Mouse (Mus musculus): ENCODE measurements at regions not wholly inside any gene's neighbourhood (a gene's known extent, or its start where the extent isn't known, plus 50 kb on each side); places are given as distances from the start of the nearest gene placed in this dataset.

- no peak for DNase-seq (ENCODE audit: low spot score in 2 of 2)
- intact Hi-C loops (cut with DNase I), result no loop called here
Observed at GRCm38 (mm10) chr2:170294657-170295056, 133.0 kb downstream of the Bcas1 start.

- intact Hi-C loops (cut with DNase I), result no loop called here
- DNase-seq (ENCODE audit: low spot score in 2 of 2), result no peak
Observed at GRCm38 (mm10) chr2:170291841-170292655, 135.6 kb downstream of the Bcas1 start.

DNA sequence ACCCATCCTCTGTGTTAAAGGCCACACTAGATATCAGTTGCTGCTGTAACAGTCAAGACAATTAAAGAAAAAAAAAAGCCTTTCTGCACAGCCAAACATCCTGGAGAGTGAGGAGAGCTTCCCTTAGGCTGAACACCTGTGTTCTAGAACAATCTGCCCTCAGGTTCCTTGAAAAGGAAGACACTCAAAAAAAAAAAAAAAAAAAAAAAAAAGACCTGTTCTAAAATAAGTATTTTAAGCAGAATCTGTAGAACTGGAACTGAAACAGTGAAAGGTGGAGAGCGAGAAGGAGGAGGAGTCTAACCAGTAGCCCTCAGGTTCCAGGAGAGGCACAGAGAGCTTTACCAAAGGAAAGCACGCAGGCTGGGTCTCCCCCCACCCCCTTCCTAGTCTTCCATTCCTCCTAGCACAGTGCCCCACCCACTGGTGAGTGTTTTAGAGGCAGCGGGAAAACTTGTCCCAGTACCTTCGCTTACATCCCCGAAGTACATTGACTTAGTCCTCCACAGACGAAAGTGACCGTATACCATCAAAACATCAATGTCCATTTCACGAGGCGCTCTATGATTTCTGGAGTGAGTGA is 138.2 kb downstream of the Bcas1 start:
- intact Hi-C loops (cut with DNase I), result no loop called here

DNA sequence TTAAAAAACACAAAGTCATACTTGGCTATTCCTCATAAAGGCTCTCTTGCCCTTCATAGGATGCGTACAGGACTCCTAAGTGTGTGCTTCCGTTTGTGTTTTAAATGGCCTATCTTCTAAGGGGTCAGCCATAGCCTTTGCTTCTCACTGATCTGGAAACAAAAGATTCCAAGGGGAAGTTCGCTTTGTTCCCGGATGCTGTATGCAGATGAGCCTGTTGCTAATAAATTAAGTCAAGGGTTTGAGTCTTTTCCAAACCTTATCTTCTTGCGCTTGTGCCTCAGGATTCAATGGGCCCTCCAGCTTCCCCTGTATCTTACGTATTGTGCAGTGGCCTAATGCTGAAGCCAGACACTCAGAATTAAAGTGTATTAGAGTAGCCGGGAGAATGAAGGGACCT is 138.9 kb downstream of the Bcas1 start:
- no peak for DNase-seq (ENCODE audit: low spot score in 2 of 2)
- intact Hi-C loops (cut with DNase I), result no loop called here

More for the DNA sequence above, 138.2 kb downstream of the Bcas1 start:
- no peak for DNase-seq (ENCODE audit: low spot score in 2 of 2)

DNA sequence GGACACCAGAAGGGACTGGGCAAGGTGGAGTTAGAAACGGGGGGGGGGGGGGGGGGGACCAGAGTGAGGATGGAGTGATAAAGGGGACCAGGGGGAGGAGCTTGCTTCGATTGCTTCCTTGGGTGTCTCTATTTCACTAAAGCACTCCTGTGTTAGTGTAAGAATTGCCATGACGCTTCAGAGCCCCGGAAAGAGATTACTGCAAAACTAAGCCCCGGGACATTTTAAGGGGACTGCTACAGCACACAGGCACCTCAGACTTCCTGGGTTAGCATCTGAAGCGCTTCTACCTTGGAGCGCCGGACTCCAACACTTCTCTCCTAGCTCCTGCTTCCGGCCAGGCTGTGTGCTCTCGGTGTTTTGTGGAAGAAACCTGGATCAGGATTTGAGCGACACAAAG is 139.4 kb downstream of the Bcas1 start:
- intact Hi-C loops (cut with DNase I), result no loop called here
- no peak for DNase-seq (ENCODE audit: low spot score in 2 of 2)

- intact Hi-C loops (cut with DNase I), result no loop called here
- DNase-seq (ENCODE audit: low spot score in 2 of 2), result peak; percentile 37 to 38
Observed at GRCm38 (mm10) chr2:170287301-170287885, 139.5 kb upstream of the Zfp217 start.

DNA sequence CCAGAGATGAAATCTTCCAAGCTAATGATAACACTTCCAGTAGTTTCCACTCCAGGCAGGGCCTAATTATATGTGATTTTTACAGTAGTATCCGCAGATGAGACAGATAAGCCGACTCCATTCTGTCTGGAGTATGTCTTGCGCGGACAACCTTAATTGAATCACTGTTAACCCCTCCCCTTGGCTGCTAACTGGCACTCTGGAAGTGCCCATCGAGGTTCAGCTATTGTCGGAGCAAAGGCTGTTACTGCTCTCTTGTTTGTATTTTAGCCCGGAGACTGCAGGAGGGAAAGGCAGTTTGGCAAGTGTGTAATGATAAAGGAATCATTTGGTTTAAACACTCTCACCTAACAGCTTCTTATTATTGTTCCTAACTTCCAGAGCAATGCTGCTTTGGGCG is 138.9 kb upstream of the Zfp217 start:
- intact Hi-C loops (cut with DNase I), result no loop called here
- no peak for DNase-seq (ENCODE audit: low spot score in 2 of 2)

DNA sequence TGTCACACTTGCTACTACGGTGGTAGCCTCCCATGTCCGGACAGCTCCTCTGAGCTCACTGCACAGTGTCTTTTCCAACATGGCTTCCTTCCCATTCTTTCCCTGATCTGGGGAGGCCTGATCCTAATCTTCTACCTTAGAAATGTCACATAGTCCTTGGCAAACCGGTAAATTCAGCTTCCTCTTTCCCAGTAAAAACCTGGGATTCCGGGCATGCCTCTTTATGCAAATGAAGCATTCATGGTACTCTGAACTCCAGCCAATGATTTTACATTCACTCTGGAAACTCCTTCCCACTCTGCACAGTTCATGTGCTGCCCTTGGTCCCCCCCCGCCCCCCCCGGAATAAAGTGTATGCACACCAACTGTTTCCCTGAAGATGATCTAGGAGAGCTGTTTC is 134.6 kb upstream of the Zfp217 start:
- intact Hi-C loops (cut with DNase I), result no loop called here

GRCm38 (mm10) chr2:170281311-170282008 is 133.6 kb upstream of the Zfp217 start:
- DNase-seq (ENCODE audit: low spot score in 2 of 2), result no peak
- intact Hi-C loops (cut with DNase I), result loop anchor here (2.0 kb wide), 1 partner anchor 165 kb away; no protein-coding TSS in a partner anchor

More for the DNA sequence above, 134.6 kb upstream of the Zfp217 start:
- no peak for DNase-seq (ENCODE audit: low spot score in 2 of 2)

DNA sequence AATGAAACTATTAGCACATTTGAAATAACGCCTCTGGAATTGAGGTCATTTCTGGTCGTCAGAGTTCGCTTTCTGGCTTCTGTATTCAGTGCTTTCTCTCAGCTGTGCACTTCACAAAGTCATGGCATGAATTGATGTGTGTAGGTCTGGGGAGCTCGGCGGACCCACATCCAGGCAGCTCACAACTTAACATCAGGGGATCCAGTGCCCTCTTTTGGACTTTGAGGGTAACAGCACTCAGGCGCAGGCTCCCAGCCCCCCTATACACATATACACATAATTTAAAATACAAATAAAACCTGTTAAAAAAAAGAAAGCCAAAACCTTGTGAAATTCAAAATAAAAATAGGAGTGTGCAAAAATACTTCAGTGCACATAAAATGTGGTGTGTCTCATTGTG is 132.8 kb upstream of the Zfp217 start:
- intact Hi-C loops (cut with DNase I), result loop anchor here (2.0 kb wide), 1 partner anchor 164 kb away; no protein-coding TSS in a partner anchor
- no peak for DNase-seq (ENCODE audit: low spot score in 2 of 2)

- no peak for DNase-seq (ENCODE audit: low spot score in 2 of 2)
- intact Hi-C loops (cut with DNase I), result no loop called here
Observed at GRCm38 (mm10) chr2:170277896-170278295, 130.0 kb upstream of the Zfp217 start.

- DNase-seq (ENCODE audit: low spot score in 2 of 2), result no peak
- intact Hi-C loops (cut with DNase I), result no loop called here
Observed at GRCm38 (mm10) chr2:170277182-170277767, 129.4 kb upstream of the Zfp217 start.

GRCm38 (mm10) chr2:170275687-170276086 is 127.8 kb upstream of the Zfp217 start:
- intact Hi-C loops (cut with DNase I), result no loop called here

DNA sequence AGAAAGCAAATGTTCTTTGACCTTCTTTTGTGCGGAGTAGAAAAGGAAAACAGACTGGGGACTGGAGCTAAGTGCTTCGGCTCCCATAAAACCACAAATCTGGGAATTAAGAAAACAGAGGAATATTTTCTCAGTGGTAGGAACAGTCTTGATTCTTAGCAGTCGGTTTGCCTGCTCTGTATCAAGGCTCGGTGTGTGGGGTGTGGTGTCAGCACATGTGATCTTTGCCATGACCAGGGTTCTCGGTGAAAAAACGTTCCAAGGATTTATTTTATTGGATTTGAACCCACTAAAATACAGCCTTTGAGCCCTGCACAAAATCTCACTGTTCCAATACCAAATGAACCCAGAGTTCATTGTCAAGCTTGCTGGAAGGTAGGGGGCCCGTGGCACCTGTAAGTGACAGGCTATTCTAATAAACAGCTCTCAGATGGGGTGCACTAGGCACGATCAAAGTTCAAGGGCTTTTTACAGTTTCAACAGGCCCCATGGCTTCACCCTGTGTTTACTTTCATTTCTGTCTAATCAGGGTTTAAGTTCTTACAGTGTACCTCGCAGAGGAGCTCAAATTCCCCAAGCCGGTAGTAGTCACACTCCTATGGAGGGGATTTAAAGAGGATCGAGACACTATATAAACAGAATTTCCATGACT is 122.1 kb upstream of the Zfp217 start:
- intact Hi-C loops (cut with DNase I), result no loop called here

More at GRCm38 (mm10) chr2:170275687-170276086, 127.8 kb upstream of the Zfp217 start:
- no peak for DNase-seq (ENCODE audit: low spot score in 2 of 2)

DNA sequence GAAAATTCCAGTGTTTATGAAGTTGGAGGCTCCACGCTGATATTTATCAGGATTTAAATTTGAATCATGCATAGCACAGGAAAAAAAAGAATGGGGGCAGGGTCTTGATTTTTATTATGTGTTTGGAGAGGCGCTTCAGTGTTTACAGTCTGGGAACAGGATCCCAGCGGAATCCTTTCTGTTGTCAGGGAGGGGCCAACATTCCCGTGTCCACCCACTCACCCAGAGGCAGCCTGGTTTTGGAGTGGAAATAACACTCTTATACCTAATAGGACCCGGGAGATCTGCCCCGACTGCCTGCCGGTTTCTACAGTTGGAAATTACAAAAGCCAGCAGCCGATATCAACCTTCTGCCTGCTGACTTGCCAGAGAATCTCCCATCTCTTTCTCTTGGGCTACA is 120.2 kb upstream of the Zfp217 start:
- DNase-seq (ENCODE audit: low spot score in 2 of 2), result no peak
- intact Hi-C loops (cut with DNase I), result no loop called here

More for the DNA sequence above, 122.1 kb upstream of the Zfp217 start:
- no peak for DNase-seq (ENCODE audit: low spot score in 2 of 2)

DNA sequence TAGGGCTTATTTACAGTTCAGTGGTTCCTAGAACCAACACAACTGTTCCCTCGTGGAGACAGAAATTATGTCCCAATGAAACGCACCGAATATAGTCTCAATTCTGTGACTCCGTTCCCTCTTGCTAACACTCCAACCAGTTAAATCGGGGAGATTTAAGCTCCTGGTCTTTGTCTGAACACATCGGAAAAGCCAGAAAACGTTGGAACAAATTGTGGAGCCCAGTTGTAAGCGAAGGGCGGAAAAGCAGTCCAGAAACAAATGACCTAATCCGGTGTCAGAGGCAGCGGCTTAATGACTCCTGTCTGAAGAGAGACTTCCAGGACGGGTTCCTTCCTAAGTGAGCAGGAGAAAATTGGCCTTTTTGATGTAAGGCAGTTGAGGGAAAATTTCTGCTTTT is 119.2 kb upstream of the Zfp217 start:
- intact Hi-C loops (cut with DNase I), result no loop called here
- DNase-seq (ENCODE audit: low spot score in 2 of 2), result no peak

DNA sequence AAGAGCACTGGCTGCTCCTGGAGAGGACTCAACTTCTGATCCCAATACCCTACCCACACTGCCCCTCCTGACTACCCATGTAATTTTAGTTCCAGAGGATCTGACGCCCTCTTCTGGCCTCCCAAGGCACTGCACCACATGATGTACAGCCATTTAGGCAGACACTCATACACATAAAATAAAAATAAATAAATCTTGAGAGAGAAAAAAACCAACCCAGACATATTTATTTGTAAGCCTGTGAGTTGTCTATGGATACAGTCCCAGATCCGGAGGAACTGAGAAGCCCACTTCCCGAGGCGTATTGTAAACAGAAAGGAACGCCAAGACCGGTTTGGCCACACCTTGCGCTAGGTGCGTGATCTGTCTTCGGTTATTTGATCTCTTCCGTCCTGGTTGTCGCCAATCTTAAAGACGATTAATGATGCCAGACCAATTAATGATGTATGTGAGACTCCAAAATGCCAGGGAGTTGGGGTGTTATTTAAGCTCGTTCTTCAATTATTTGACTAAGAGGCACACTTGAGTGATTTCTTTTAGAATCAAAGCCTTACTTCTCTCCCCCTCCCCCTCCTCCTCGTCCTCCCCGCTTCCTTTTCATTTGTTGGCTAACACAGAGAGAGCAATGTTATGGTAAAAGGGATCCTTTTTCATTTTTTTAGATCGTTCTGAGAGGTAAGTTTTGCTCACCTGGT is 118.7 kb upstream of the Zfp217 start:
- intact Hi-C loops (cut with DNase I), result no loop called here
- no peak for DNase-seq (ENCODE audit: low spot score in 2 of 2)

- DNase-seq (ENCODE audit: low spot score in 2 of 2), result no peak
- intact Hi-C loops (cut with DNase I), result no loop called here
Observed at GRCm38 (mm10) chr2:170263594-170263993, 115.7 kb upstream of the Zfp217 start.

- no peak for DNase-seq (ENCODE audit: low spot score in 2 of 2)
- intact Hi-C loops (cut with DNase I), result no loop called here
Observed at GRCm38 (mm10) chr2:170261191-170261590, 113.3 kb upstream of the Zfp217 start.
